Comparison of ENCODE assay signal across 9 mouse cellular contexts in the genomic region with DNA sequence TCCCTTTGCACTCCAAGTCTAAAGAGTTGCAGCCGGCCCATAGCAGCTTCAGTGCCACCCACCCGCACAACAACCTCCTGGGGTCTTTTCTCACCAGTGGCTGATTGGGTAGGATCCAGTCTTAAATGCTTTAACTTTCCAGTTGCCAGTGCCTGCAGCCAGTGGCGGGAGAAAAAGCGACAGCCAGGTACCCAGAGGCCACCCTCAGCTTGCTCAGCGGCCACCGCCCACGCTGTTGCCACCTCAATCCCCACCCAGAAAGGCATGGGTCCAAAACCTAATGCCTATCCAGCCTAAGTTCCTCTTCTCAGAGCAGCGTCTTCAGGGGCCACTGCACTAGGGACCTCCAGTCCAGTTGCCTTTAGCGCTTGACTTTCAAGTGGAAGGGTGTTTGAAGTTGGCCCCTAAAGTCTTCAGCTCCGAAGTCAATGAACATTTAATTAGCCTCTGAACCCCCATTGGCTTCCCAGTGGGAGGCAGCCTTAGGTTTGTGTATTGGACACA. TPM values are rescaled to one million over a fixed set of nuclear protein-coding genes. Genes with fewer than 3 reads are reported as not detected.
DNase-seq lines count a peak whose midpoint lies in the region; ATAC-seq lines count a peak whose summit lies in the region.
"Had no signal": no experiment of that assay in that cellular context is flagged by ENCODE, and none has a peak within 500 bp of the region (broad histone marks: within the 10 kb centered on the region; RNA-seq: fewer than 3 reads in every experiment).

No protein-coding gene starts in this region.

- peaks cover 6% of the 10 kb centered on the region for H3K4me1 ChIP-seq in heart, embryonic 13.5 days
- no peaks in the 10 kb centered on the region for H3K4me1 ChIP-seq in liver, embryonic 16.5 days (ENCODE audit: control insufficient read depth, low read depth, low read length)

- H3K27ac ChIP-seq in heart, embryonic 13.5 days (replicated peaks): 0 out of 2 replicates have a peak overlapping the region, but pooled peaks have one; percentile 68
- H3K27ac ChIP-seq in liver, embryonic 16.5 days (ENCODE audit: low read length): no peak overlapping the region

- H3K9ac ChIP-seq in heart, embryonic 13.5 days: peak overlapping the region; percentile 84
- no peak overlapping the region for H3K9ac ChIP-seq in liver, embryonic 16.5 days (ENCODE audit: low read depth, low read length)

- DNase-seq in heart, postnatal 14 days: no peak
- DNase-seq in R1 (ENCODE audit: low read depth, low spot score): peak; percentile 1
- DNase-seq in thymus, postnatal 14 days: no peak
- DNase-seq in kidney, adult 11 months: no peak
- no peak for DNase-seq in testis, postnatal 10 days (ENCODE audit: low spot score)

- intact Hi-C loops in heart, postnatal 14 days (cut with DNase I): no loop called here

- no peak for ATAC-seq in heart, embryonic 13.5 days (ENCODE audit: extremely low read depth, insufficient number of reproducible peaks, low FRiP score, low TSS enrichment)
- peak; percentile 73 for ATAC-seq in granulocyte monocyte progenitor cell, adult 5-6 weeks (replicated peaks; ENCODE audit: poor library complexity, severe bottlenecking)
- no peak for ATAC-seq in liver, embryonic 16.5 days (ENCODE audit: low read depth)

- H3K36me3 ChIP-seq in heart, embryonic 13.5 days: no peaks in the 10 kb centered on the region
- H3K36me3 ChIP-seq in liver, embryonic 16.5 days (ENCODE audit: control insufficient read depth, insufficient read depth): no peaks in the 10 kb centered on the region

- H3K4me2 ChIP-seq in heart, embryonic 13.5 days: peak overlapping the region; percentile 68
- H3K4me2 ChIP-seq in liver, embryonic 16.5 days (ENCODE audit: low read depth, low read length): peak overlapping the region; percentile 49

- peaks cover 26% of the 10 kb centered on the region for H3K27me3 ChIP-seq in heart, embryonic 13.5 days (replicated peaks)
- peaks cover 26% of the 10 kb centered on the region for H3K27me3 ChIP-seq in liver, embryonic 16.5 days (ENCODE audit: control insufficient read depth, insufficient read depth, low read depth, low read length)

- peak overlapping the region; percentile 70 for H3K4me3 ChIP-seq in heart, embryonic 13.5 days
- peak overlapping the region; percentile 52 for H3K4me3 ChIP-seq in liver, embryonic 16.5 days (ENCODE audit: low read depth, low read length)

- 18% methylated on average over 10 of the region's 10 CpGs for WGBS in heart, embryonic 13.5 days
- 12% methylated on average over 10 of the region's 10 CpGs for WGBS in liver, embryonic 16.5 days (ENCODE audit: insufficient replicate concordance)

- H3K9me3 ChIP-seq in heart, embryonic 13.5 days: no peaks in the 10 kb centered on the region
- no peaks in the 10 kb centered on the region for H3K9me3 ChIP-seq in liver, embryonic 16.5 days (replicated peaks; ENCODE audit: control insufficient read depth, low read length)

RNA-seq across cellular contexts. Expression of gene Aff2, which starts 1.0 kb away (rescaled TPM):
- polyA plus RNA-seq in heart, embryonic 13.5 days (2015; fragmentation: Nextera tagmentation; extraction: Ambion mirVana): 5.6 and 5.9 TPM in 2 replicates
- total RNA-seq in heart, postnatal 14 days (2021): 1 to 10 TPM; 1.9 to 2.8 TPM
- total RNA-seq in granulocyte monocyte progenitor cell, adult 5-6 weeks (2014; fragmentation: Nextera tagmentation): 3.7 and 4.5 TPM in 2 replicates
- 0.98 and 3.1 TPM in 2 replicates for total RNA-seq in granulocyte monocyte progenitor cell, adult 5-6 weeks (2017)
- 0.22 and 0.55 TPM in 2 replicates for polyA plus RNA-seq in liver, embryonic 16.5 days (2015; fragmentation: Nextera tagmentation; extraction: Ambion mirVana)
- total RNA-seq: MEL had no signal
